Mouse (Mus musculus): ENCODE measurements around the gene Ten1. TPM values are rescaled to one million over a fixed set of nuclear protein-coding genes. Genes with fewer than 3 reads are reported as not detected.
A peak's percentile ranks its signal among the peaks of the same experiment; 100 is the strongest.

The Ten1 gene
- polyA plus RNA-seq (2015; fragmentation: Nextera tagmentation; extraction: Ambion mirVana), result 82.0 and 82.5 TPM in 2 replicates

DNA sequence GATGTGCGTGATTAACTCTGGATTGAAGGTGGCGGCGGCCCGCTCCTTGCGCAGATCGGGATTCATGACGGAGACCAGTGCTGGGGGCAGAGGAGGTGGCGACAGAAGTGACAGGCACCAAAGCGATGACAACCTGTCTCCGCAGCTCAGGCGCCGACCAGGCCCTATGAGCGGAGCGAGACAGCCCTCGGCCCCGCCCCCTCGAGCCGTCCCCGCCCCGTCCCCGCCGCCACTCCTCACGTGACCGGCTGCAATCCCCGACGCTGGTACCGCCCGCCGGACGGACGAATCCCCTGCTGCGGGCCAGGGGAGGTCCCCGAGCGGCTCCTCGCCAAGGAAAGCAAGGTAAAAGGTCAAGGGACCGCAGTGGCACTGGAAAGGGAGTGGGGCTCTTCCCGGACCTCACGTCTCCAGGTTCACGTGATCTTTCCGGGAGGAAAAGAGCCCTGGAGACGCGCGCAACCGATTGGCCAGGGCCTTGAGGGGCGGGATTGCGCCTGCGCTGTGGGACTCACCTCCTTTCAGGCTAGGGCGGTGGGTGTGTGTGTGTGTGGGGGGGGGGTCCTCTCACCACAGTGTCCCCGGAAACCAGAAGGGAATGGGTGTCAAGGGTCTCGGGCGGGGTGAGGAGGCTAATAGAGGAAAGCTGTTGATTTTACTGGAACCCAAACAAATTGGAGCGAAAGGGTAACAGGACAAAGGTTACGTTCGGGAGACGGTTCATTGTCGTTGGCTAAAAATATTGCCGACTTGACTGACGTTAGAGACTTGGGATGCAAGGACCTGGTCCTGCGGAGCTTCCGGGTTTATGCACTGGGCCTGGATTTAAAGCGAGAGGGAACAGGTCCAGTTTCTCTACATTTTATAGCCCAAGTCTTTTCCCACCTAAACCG, at the start of gene Ten1, which contains the start of gene Acox1:
TSS of gene Ten1 (plus strand) at position 217 of the 893 bp plus-strand sequence.
TSS of gene Acox1 (minus strand) at position 407 of the 893 bp plus-strand sequence.
- ATAC-seq, result peak; percentile 97
- H3K4me3 ChIP-seq (ENCODE audit: low read depth, low read length), result peak within 1 kb of the TSS; percentile 80
- WGBS, result under 1% methylated on average over 62 of the region's 62 CpGs
- peak within 1 kb of the TSS; percentile 92 for H3K9ac ChIP-seq (ENCODE audit: low read depth, low read length)
- H3K4me2 ChIP-seq (ENCODE audit: low read length), result peak within 1 kb of the TSS; percentile 68
- peaks cover 12% of the 10 kb centered on the region for H3K36me3 ChIP-seq (ENCODE audit: control insufficient read depth, insufficient read depth, low read length)
- H3K4me1 ChIP-seq (ENCODE audit: control insufficient read depth, insufficient read depth, low read length), result peaks cover 34% of the 10 kb centered on the region
- no peaks in the 10 kb centered on the region for H3K9me3 ChIP-seq (replicated peaks; ENCODE audit: control insufficient read depth, low read length, poor library complexity, severe bottlenecking)
- H3K27ac ChIP-seq (ENCODE audit: low read length), result peak within 1 kb of the TSS; percentile 99
- H3K27me3 ChIP-seq (ENCODE audit: control insufficient read depth, insufficient read depth, low read depth, low read length), result no peaks in the 10 kb centered on the region

DNA sequence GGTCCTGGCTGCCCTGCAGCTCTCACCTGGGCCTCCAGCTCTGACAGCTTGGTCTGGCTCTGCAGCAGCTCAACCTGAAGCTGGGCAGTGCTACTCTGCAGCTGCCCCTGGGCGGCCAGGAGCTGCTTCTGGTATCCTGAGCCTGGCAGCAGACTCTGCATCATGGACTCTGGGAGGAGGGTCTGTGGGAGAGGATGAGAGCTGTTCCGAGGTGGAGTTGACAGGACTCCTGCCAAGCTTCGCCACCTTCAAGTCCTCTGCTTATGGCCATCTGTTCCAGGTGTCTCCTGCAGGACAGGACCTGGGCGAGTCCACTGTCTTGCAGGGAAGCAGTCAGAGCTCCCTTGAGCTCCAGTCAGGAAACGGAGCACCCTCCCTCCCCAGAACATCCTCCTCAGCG, 49.3 kb upstream of the Ten1 start:
- Histone ChIP-seq H3K4me3 (ENCODE audit: low read depth, low read length) (no peak overlapping the region), H3K4me1 (ENCODE audit: control insufficient read depth, insufficient read depth, low read length) (no peaks in the 10 kb centered on the region), H3K9ac (ENCODE audit: low read depth, low read length) (no peak overlapping the region), H3K4me2 (ENCODE audit: low read length) (no peak overlapping the region), H3K27me3 (ENCODE audit: control insufficient read depth, insufficient read depth, low read depth, low read length) (no peaks in the 10 kb centered on the region), H3K36me3 (ENCODE audit: control insufficient read depth, insufficient read depth, low read length) (peaks cover 82% of the 10 kb centered on the region), H3K27ac (ENCODE audit: low read length) (no peak overlapping the region), H3K9me3 (replicated peaks; ENCODE audit: control insufficient read depth, low read length, poor library complexity, severe bottlenecking) (no peaks in the 10 kb centered on the region)
- ATAC-seq, result no peak
- 81% methylated on average over 6 of the region's 6 CpGs for WGBS

DNA sequence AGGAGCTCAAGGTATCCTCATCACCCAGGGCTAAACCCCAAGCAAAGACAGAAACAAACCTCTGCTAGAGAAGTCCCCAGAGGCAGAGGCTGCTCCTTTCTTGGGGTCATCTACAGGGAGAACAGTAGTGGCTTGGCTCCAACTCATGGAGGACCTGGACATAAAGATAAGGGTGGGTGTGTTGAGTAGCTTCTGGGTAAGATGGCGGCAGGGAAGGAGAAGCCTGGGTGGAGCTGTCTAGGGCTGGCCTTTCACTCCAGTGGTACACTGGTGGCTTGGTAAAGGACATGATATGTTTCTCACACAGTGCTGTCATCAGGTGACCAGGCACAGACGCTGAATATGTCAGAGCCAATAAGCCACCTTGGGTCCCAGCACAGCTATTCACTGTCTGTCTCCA, 47.7 kb upstream of the Ten1 start:
- Histone ChIP-seq H3K36me3 (ENCODE audit: control insufficient read depth, insufficient read depth, low read length) (peaks cover 82% of the 10 kb centered on the region), H3K4me3 (ENCODE audit: low read depth, low read length) (no peak overlapping the region), H3K4me2 (ENCODE audit: low read length) (no peak overlapping the region), H3K9me3 (replicated peaks; ENCODE audit: control insufficient read depth, low read length, poor library complexity, severe bottlenecking) (no peaks in the 10 kb centered on the region), H3K27ac (ENCODE audit: low read length) (no peak overlapping the region), H3K9ac (ENCODE audit: low read depth, low read length) (no peak overlapping the region), H3K27me3 (ENCODE audit: control insufficient read depth, insufficient read depth, low read depth, low read length) (no peaks in the 10 kb centered on the region), H3K4me1 (ENCODE audit: control insufficient read depth, insufficient read depth, low read length) (no peaks in the 10 kb centered on the region)
- ATAC-seq, result no peak
- 88% methylated on average over 2 of the region's 2 CpGs for WGBS

DNA sequence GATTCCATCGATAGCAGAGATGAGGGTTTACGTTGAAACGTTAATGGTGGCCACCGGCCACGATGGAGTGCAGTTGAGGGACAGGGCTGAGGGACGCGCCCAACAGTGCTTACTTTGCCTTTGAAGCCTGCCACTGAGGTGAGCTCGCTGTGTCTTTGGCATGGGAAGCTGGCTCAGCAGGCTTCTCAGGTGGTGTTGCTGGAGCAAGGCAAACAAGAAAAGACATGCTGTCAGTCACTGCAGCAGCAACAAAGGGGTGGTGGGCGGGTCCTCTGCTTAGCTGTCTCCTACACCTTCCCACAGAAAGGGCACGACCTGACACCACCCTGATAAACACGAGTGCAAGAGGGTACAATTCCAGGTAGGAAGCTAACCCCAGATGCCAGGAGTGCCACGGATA, 37.3 kb upstream of the Ten1 start:
- H3K4me3 ChIP-seq (ENCODE audit: low read depth, low read length), result no peak overlapping the region
- no peaks in the 10 kb centered on the region for H3K9me3 ChIP-seq (replicated peaks; ENCODE audit: control insufficient read depth, low read length, poor library complexity, severe bottlenecking)
- peaks cover 30% of the 10 kb centered on the region for H3K36me3 ChIP-seq (ENCODE audit: control insufficient read depth, insufficient read depth, low read length)
- H3K4me1 ChIP-seq (ENCODE audit: control insufficient read depth, insufficient read depth, low read length), result peaks cover 12% of the 10 kb centered on the region
- WGBS, result 80% methylated on average over 12 of the region's 12 CpGs
- no peak for ATAC-seq
- no peak overlapping the region for H3K27ac ChIP-seq (ENCODE audit: low read length)
- H3K4me2 ChIP-seq (ENCODE audit: low read length), result no peak overlapping the region
- H3K9ac ChIP-seq (ENCODE audit: low read depth, low read length), result no peak overlapping the region
- no peaks in the 10 kb centered on the region for H3K27me3 ChIP-seq (ENCODE audit: control insufficient read depth, insufficient read depth, low read depth, low read length)

DNA sequence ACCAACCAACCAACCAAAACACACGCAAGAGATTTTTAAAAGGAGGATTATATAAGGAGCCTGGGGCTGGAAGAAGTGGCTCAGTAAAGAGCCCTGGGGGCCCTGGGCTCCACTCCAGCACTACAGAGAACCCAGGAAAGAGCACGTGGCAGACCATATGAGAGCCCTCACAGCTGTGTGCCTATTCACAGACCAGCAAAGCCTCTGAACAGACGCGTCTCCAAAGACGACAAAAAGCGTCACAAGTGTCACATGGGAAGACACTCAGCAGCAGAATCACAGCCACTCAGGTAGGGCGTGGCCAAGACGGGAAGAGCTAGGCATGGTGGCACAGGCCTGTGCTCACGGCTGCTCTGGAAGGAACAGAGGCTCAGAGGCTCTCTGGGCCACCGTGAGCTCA, 36.5 kb upstream of the Ten1 start:
- Histone ChIP-seq H3K36me3 (ENCODE audit: control insufficient read depth, insufficient read depth, low read length) (peaks cover 23% of the 10 kb centered on the region), H3K4me3 (ENCODE audit: low read depth, low read length) (no peak overlapping the region), H3K4me1 (ENCODE audit: control insufficient read depth, insufficient read depth, low read length) (peaks cover 18% of the 10 kb centered on the region), H3K9me3 (replicated peaks; ENCODE audit: control insufficient read depth, low read length, poor library complexity, severe bottlenecking) (no peaks in the 10 kb centered on the region), H3K27ac (ENCODE audit: low read length) (no peak overlapping the region), H3K4me2 (ENCODE audit: low read length) (no peak overlapping the region), H3K9ac (ENCODE audit: low read depth, low read length) (peak overlapping the region; percentile 2; the same call in 1 of the 2 replicates), H3K27me3 (ENCODE audit: control insufficient read depth, insufficient read depth, low read depth, low read length) (no peaks in the 10 kb centered on the region)
- ATAC-seq, result no peak
- 60% methylated on average over 10 of the region's 10 CpGs for WGBS

DNA sequence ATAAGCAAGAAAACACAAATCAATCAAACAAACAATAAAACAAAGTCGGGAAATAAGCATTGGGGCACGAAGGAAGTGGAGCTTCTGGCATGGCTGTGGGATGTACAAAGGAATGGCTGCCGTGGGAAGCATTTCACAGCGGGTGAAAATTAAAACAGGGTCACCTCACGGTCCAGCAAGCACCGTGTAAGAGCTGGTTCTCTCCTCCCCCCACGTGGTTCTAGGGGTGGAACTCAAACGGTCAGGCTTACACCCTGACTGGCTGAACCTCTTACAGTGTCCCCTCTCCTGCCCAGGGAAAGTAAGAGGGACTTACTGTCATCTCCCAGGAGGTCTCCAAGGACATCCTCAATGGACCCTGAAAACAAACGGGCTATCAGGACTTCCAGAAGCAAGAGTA, 35.7 kb upstream of the Ten1 start:
- peaks cover 18% of the 10 kb centered on the region for H3K36me3 ChIP-seq (ENCODE audit: control insufficient read depth, insufficient read depth, low read length)

DNA sequence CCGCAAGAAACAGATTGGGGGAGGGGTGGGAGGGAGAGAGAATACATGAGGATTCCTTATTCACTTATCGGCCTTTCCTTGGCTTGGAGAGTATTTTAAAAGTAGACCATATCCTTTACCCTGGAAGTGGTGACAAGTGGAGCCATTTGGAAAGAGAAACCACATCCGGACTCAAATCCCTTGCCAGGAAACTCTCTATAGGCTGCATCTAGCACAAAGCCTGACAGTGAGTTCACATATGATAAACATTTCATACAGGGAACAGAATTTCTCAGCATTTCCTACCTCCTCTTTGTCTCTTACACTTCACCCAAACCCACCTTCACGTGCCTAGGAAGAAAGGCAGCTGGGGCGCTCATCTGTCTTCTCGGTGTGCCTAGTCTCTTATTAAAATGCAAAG, 31.4 kb upstream of the Ten1 start:
- Histone ChIP-seq H3K36me3 (ENCODE audit: control insufficient read depth, insufficient read depth, low read length) (peaks cover 4% of the 10 kb centered on the region; the same call in 1 of the 2 replicates), H3K4me3 (ENCODE audit: low read depth, low read length) (peak overlapping the region; percentile 78), H3K4me1 (ENCODE audit: control insufficient read depth, insufficient read depth, low read length) (peaks cover 21% of the 10 kb centered on the region), H3K27ac (ENCODE audit: low read length) (peak overlapping the region; percentile 94), H3K4me2 (ENCODE audit: low read length) (peak overlapping the region; percentile 70), H3K9ac (ENCODE audit: low read depth, low read length) (peak overlapping the region; percentile 90), H3K9me3 (replicated peaks; ENCODE audit: control insufficient read depth, low read length, poor library complexity, severe bottlenecking) (no peaks in the 10 kb centered on the region), H3K27me3 (ENCODE audit: control insufficient read depth, insufficient read depth, low read depth, low read length) (no peaks in the 10 kb centered on the region)
- no peak for ATAC-seq
- WGBS, result 8% methylated on average over 6 of the region's 6 CpGs

More for the DNA sequence above, 35.7 kb upstream of the Ten1 start:
- Histone ChIP-seq H3K9me3 (replicated peaks; ENCODE audit: control insufficient read depth, low read length, poor library complexity, severe bottlenecking) (no peaks in the 10 kb centered on the region), H3K4me1 (ENCODE audit: control insufficient read depth, insufficient read depth, low read length) (peaks cover 18% of the 10 kb centered on the region), H3K27ac (ENCODE audit: low read length) (no peak overlapping the region), H3K4me3 (ENCODE audit: low read depth, low read length) (no peak overlapping the region), H3K9ac (ENCODE audit: low read depth, low read length) (no peak overlapping the region), H3K27me3 (ENCODE audit: control insufficient read depth, insufficient read depth, low read depth, low read length) (no peaks in the 10 kb centered on the region), H3K4me2 (ENCODE audit: low read length) (no peak overlapping the region)
- 27% methylated on average over 9 of the region's 9 CpGs for WGBS
- no peak for ATAC-seq

DNA sequence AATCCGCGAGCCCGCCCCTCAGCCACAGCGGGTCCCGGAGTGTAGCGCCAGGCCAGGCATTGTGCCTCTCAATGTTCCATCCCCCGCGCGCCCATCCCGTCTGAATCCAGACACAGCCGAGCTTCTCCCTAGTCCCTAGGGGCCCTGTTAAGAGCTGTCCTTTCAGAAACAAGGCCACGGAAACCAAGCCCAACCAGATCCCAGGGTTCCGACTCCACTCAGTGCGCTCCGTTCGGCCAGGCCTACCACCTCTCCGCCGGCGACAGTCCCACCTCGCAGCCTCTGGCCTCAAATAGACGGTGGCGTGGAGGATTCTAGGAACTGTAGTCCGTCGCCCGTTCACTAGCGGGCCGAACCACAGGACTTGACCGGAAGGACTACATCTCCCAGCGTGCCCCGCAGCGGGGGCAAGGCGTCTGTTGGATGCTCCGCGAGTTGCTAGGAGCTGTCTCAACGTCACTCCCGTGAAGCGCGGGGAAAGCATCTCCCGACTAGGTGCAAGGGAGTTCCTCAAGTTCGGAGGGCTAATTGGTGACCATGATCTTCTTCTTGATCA, 30.7 kb upstream of the Ten1 start, which contains the start of gene Fbf1:
TSS of gene Fbf1 (minus strand) at position 283 of the 556 bp plus-strand sequence.
- H3K4me1 ChIP-seq (ENCODE audit: control insufficient read depth, insufficient read depth, low read length), result peaks cover 17% of the 10 kb centered on the region
- no peaks in the 10 kb centered on the region for H3K9me3 ChIP-seq (replicated peaks; ENCODE audit: control insufficient read depth, low read length, poor library complexity, severe bottlenecking)
- peak within 1 kb of the TSS; percentile 78 for H3K4me3 ChIP-seq (ENCODE audit: low read depth, low read length)
- under 1% methylated on average over 40 of the region's 40 CpGs for WGBS
- H3K4me2 ChIP-seq (ENCODE audit: low read length), result peak within 1 kb of the TSS; percentile 70
- no peaks in the 10 kb centered on the region for H3K27me3 ChIP-seq (ENCODE audit: control insufficient read depth, insufficient read depth, low read depth, low read length)
- peak within 1 kb of the TSS; percentile 94 for H3K27ac ChIP-seq (ENCODE audit: low read length)
- peaks cover 8% of the 10 kb centered on the region for H3K36me3 ChIP-seq (ENCODE audit: control insufficient read depth, insufficient read depth, low read length)
- peak within 1 kb of the TSS; percentile 90 for H3K9ac ChIP-seq (ENCODE audit: low read depth, low read length)
- ATAC-seq, result peak; percentile 99

DNA sequence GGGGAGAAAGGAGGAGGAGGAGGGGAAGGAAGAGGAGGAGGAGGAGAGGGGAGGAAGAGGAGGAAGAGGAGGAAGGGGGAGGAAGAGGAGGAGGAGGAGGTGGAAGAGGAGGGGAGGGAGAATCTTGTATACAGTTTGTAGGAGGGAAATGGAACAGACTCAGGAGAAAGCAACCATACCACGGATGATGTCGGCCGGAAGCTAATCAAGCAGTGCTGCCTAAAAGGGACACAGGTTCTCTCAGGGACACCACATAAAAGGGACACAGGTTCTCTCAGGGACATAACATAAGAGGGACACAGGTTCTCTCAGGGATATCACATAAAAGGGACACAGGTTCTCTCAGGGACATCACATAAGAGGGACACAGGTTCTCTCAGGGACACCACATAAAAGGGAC, 29.4 kb upstream of the Ten1 start:
- WGBS, result 87% methylated on average over 3 of the region's 3 CpGs
- Histone ChIP-seq H3K4me1 (ENCODE audit: control insufficient read depth, insufficient read depth, low read length) (peaks cover 17% of the 10 kb centered on the region), H3K36me3 (ENCODE audit: control insufficient read depth, insufficient read depth, low read length) (peaks cover 17% of the 10 kb centered on the region), H3K27ac (ENCODE audit: low read length) (no peak overlapping the region), H3K4me3 (ENCODE audit: low read depth, low read length) (no peak overlapping the region), H3K4me2 (ENCODE audit: low read length) (no peak overlapping the region), H3K27me3 (ENCODE audit: control insufficient read depth, insufficient read depth, low read depth, low read length) (no peaks in the 10 kb centered on the region), H3K9me3 (replicated peaks; ENCODE audit: control insufficient read depth, low read length, poor library complexity, severe bottlenecking) (no peaks in the 10 kb centered on the region), H3K9ac (ENCODE audit: low read depth, low read length) (no peak overlapping the region)
- no peak for ATAC-seq

All from midbrain, embryonic 16.5 days (tissue).